Comparison of ENCODE assay signal across 8 mouse cellular contexts in genomic region chr13:48967956-48968749, GRCm38 (mm10). TPM values are rescaled to one million over a fixed set of nuclear protein-coding genes. Genes with fewer than 3 reads are reported as not detected.
DNase-seq lines count a peak whose midpoint lies in the region; ATAC-seq lines count a peak whose summit lies in the region.

TSS of gene Fam120a (minus strand) at chr13:48968017.

- peaks cover 6% of the 10 kb centered on the region; the same call in 1 of the 2 replicates for H3K4me1 ChIP-seq in embryonic facial prominence, embryonic 11.5 days (ENCODE audit: control insufficient read depth, insufficient read depth, low read length)
- peaks cover 27% of the 10 kb centered on the region for H3K4me1 ChIP-seq in midbrain, embryonic 11.5 days (ENCODE audit: control insufficient read depth, insufficient read depth, low read length)

- no peaks in the 10 kb centered on the region for H3K9me3 ChIP-seq in embryonic facial prominence, embryonic 11.5 days (replicated peaks; ENCODE audit: control insufficient read depth, low read length)
- no peaks in the 10 kb centered on the region for H3K9me3 ChIP-seq in midbrain, embryonic 11.5 days (ENCODE audit: control insufficient read depth, low read length)

- ATAC-seq in embryonic facial prominence, embryonic 11.5 days (replicated peaks; ENCODE audit: insufficient number of reproducible peaks, low FRiP score, low TSS enrichment, low read depth): peak; percentile 84
- ATAC-seq in midbrain, embryonic 11.5 days (ENCODE audit: low FRiP score): peak; percentile 94

- H3K4me2 ChIP-seq in embryonic facial prominence, embryonic 11.5 days (ENCODE audit: low read depth, low read length): peak within 1 kb of the TSS; percentile 97
- H3K4me2 ChIP-seq in midbrain, embryonic 11.5 days: peak within 1 kb of the TSS; percentile 89

- peak within 1 kb of the TSS; percentile 90 for H3K27ac ChIP-seq in embryonic facial prominence, embryonic 11.5 days (replicated peaks; ENCODE audit: low read depth, low read length)
- H3K27ac ChIP-seq in midbrain, embryonic 11.5 days (ENCODE audit: low read depth, low read length): peak within 1 kb of the TSS; percentile 94

- H3K36me3 ChIP-seq in embryonic facial prominence, embryonic 11.5 days (replicated peaks; ENCODE audit: control insufficient read depth, insufficient read depth, low read depth, low read length): no peaks in the 10 kb centered on the region
- no peaks in the 10 kb centered on the region for H3K36me3 ChIP-seq in midbrain, embryonic 11.5 days (ENCODE audit: control insufficient read depth, insufficient read depth, low read length)

- H3K4me3 ChIP-seq in embryonic facial prominence, embryonic 11.5 days (ENCODE audit: low read depth, low read length): peak within 1 kb of the TSS; percentile 91
- H3K4me3 ChIP-seq in midbrain, embryonic 11.5 days (ENCODE audit: low read depth, low read length): peak within 1 kb of the TSS; percentile 90

- 0% methylated on average over 81 of the region's 116 CpGs for WGBS in embryonic facial prominence, embryonic 11.5 days
- WGBS in midbrain, embryonic 11.5 days: under 1% methylated on average over 87 of the region's 116 CpGs

- no peaks in the 10 kb centered on the region for H3K27me3 ChIP-seq in embryonic facial prominence, embryonic 11.5 days (ENCODE audit: control insufficient read depth, insufficient read depth, low read length)
- no peaks in the 10 kb centered on the region for H3K27me3 ChIP-seq in midbrain, embryonic 11.5 days (ENCODE audit: control insufficient read depth, insufficient read depth, low read length)

- peak; percentile 91 for DNase-seq in adrenal gland, postnatal 14 days
- DNase-seq in embryonic facial prominence, embryonic 11.5 days (ENCODE audit: low spot score): peak; percentile 90
- peak; percentile 99 for DNase-seq in heart, adult 11 months
- peak; percentile 86 for DNase-seq in kidney, adult 11 months
- peak; percentile 82 for DNase-seq in left cerebral cortex, postnatal 4 days
- peak; percentile 97 for DNase-seq in midbrain, embryonic 11.5 days (ENCODE audit: low spot score, missing footprints)
- peak; percentile 79 for DNase-seq in right cerebral cortex, postnatal 4 days
- peak; percentile 85 for DNase-seq in yolk sac, embryonic 10.5 days (ENCODE audit: low spot score)

- intact Hi-C loops in left cerebral cortex, postnatal 4 days (cut with DNase I): no loop called here

- H3K9ac ChIP-seq in embryonic facial prominence, embryonic 11.5 days (replicated peaks; ENCODE audit: low read length): peak within 1 kb of the TSS; percentile 97
- H3K9ac ChIP-seq in midbrain, embryonic 11.5 days (ENCODE audit: low read length): peak within 1 kb of the TSS; percentile 96

RNA-seq across cellular contexts. Expression of gene Fam120a, which starts in this region (rescaled TPM):
- total RNA-seq in adrenal gland, postnatal 14 days (2021): 164 and 165 TPM in 2 replicates
- polyA plus RNA-seq in embryonic facial prominence, embryonic 11.5 days (2014; fragmentation: Nextera tagmentation; extraction: Ambion mirVana): 22.1 and 24.3 TPM in 2 replicates
- 10 to 100 TPM; 76.8 to 77.6 TPM for total RNA-seq in left cerebral cortex, postnatal 4 days (2021)
- polyA plus RNA-seq in midbrain, embryonic 11.5 days (2014; fragmentation: Nextera tagmentation; extraction: Ambion mirVana): 17.1 and 19.3 TPM in 2 replicates

Comparison
In these comparisons a context has a peak if more than half of its experiments do, and no peak if none do; other contexts are left out.
1. Peak in every context shown above with its lines: DNase-seq, ATAC-seq, H3K4me3 ChIP-seq and H3K27ac ChIP-seq.